Mouse (Mus musculus) induced T-regulatory cell, adult 2 months (primary cell): ENCODE data around the gene Angpt4.

Source experiments
- DNase-seq: peaks from one replicate; pipeline ENCODE4 v3.0.0-alpha.2; 2012; ENCODE audit warnings: low read depth

The Angpt4 gene

GRCm38 (mm10) chr2:151910919-151911500 is at the start of gene Angpt4:
Angpt4 (plus strand) TSS chr2:151911210.
- DNase-seq = no peak

DNA sequence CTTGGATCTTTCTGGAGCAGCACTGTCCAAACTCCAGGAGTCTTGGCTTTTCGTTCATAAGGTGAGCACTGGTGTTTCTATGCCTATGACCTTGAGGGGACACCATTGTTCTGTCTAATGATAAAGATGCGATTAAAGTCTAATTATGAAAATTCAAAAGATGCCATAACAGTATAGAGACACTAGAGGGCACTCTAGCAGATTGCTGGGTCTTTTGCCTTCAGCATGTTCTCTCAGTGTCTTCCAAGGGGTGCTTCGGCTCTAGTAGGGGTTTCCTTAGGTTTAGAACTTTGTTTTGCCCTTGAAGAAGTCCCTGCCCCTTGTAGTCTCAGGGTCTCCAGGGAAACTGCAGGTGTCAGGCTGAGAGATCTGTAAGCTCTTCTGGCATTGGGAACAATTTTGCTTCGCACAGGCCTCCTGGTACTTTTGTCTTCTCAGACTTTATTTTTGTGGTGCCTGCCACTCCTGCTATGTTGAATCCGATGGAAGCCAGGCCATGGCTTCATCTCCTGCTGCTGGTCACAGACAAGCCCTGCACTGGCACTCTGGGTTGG is 48.7 kb upstream of the Angpt4 start:
- peak; percentile 31 for DNase-seq

DNA sequence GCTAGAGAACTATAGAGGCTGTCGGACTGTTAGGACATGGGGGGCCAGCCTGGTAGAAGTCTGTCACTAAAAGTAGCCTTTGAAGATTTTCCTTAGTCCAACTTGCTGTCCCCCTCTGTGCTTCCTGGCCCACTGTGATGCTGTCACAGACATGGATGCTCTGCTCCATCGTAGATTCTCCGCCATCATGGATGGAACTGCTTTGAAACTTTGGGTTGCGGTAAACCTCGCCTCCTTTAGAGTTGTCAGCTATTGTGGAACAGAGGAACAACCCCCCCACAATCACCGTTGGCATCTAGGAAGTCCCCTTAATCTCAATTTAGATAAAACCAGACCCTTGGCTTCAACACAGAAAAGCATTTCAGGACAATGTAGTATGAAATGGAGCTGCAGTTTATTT is 46.1 kb upstream of the Angpt4 start:
- no peak for DNase-seq

GRCm38 (mm10) chr2:151866487-151866886 is 44.5 kb upstream of the Angpt4 start:
- DNase-seq = peak; percentile 46

DNA sequence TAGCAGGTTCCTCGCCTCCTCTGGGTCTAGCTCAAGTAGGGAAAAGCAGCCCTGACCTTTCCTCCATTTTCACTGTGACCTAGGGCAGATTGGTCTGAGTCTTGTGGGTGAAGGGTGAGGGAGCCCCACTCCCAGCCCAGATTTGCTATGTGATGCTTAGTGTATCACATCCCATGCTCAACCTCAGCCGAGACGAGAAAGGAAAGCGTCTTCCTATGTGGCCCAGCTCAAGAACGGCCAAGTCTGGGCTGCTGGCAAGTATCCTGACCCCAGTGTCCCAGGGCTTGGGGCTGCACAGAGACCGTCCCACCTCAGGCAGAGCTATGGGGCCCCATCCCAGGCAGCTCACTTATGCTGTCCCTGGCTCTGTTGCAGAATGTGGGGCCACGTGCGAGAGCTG is 42.8 kb upstream of the Angpt4 start:
- DNase-seq = no peak

DNA sequence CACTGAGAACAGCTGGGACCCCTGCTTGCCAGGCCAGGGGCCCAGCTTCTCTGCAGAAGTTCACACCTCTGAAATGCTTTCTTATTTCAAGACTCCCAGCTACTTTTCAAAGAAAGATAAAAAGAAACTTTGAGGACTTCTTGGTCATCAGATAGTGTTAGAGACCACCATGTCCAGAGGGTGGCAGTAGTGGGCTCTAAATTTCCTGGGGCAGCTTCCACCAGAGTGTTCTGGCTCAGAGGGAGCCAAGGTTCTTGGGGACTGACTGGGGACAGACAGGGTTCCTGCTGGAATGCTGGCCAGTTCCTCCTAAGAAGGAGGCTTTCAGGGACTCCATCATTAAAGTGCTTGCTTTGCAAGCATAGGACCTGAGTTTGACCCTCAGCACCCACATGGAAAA is 36.5 kb upstream of the Angpt4 start:
- DNase-seq = peak; percentile 12

- DNase-seq = peak; percentile 66
Observed at GRCm38 (mm10) chr2:151876012-151876485, 35.0 kb upstream of the Angpt4 start.

GRCm38 (mm10) chr2:151878645-151879044 is 32.4 kb upstream of the Angpt4 start:
- DNase-seq = no peak

DNA sequence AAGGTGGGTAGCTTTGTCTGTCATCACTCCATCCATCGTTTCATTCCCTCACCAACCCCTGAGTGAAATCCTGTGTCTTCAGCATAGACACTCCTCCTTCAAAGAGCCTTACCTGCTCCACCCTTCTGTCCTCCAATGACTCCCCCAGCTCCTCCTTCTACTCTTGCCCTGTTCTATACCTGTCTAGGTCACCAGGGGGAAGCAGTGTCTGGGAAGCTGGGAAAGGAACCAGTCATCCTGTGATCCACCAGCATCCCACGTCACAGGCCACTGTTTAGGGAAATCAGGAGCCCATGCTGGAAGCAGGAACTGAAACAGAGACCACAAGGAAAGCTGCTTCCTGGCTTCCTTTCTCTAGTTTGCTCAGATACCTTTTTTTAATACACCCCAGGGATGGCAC is 31.2 kb upstream of the Angpt4 start:
- no peak for DNase-seq

- no peak for DNase-seq
Observed at GRCm38 (mm10) chr2:151891031-151891430, 20.0 kb upstream of the Angpt4 start.

- no peak for DNase-seq
Observed at GRCm38 (mm10) chr2:151893122-151893774, 17.8 kb upstream of the Angpt4 start.

DNA sequence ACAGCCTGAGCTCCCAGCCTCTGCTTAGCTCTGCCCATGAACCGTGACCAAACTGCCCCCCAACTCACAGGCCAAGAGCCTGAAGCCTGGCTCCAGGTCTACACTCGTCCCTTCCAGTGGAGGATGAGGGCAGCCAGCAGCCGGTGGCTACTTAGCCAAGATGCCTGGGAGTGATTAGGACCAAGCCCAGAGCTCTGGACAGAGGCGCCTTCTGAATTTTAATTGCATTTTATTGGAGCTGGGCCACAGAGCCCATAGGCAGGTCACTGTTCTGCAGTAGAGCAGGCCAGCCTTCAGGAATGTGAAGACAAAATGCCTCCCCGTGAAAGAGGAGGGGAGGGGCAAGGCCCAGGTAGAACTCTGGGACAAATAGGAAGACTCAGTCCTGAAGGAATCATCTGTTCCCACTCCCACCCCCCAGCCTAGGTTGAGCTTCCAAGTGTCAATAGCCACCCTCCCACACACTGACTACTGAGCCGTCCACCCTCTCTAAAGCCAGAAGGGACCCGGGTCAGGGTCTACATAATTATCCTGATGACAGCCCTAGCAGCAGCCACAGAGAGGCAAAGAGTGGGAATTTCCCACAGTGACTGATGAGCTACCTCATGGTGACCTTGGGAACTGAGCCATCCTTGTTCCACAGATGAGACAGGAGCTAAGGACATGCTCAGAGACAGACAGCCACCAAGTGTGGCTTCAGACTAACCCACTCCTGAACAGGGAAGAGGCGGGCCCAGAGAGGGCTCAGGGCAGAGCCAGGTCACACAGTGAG is 16.6 kb upstream of the Angpt4 start:
- DNase-seq = no peak

DNA sequence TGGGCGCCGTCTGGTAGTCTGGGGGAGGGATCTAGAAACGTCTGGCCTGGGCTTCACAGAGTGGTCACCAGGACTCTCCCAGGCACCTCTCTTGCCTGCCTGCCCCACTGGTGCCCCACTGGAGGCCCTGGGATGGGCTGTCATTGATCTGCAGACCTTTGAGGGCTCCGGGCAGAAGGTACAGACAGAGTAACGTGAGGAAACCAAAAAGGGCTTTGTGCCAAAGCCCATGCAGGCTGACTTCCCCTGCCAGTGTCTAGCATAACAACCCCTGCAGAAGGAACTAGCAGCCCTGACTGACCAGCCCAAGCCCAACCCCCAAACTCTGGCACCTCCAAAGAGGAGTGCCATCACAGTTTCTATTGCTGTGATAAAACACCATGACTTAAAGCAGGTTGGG is 15.1 kb upstream of the Angpt4 start:
- no peak for DNase-seq

DNA sequence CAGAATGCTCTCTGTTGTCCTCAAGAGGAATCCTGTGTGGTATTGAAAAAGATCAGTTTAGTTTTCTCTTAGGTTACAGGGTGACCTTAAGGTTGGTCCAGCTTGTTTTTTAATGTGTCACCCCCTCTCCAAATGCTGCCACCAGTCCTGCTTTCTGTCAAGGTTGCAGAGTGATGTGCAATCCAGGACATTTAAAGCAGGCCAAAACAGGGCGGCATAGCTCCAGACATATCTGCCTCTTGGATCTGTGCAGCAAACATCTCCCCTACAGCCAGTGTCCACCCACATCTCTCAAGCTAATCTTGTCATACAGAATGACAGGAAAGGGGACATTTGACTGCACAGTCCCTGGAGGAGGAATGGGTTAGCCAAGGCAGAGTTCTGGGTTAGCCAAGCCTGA is 12.9 kb upstream of the Angpt4 start:
- DNase-seq = no peak

DNA sequence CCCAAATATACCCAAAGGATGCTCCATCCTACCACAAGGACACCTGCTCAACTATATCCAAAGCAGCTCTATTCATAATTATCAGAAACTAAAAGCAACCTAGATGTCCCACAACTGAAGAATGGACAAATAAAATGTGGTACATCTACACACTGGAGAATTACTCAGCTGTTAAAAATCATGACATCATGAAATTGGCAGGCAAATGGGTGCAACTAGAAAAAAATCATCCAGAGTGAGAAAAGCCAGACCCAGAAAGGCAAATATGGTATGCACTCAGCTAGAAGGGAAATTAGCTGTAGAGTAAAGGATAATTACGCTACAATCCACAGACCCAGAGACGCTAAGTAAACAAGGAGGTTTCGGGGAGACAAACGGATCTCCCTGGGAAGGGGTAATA is 10.2 kb upstream of the Angpt4 start:
- DNase-seq = no peak

- no peak for DNase-seq
Observed at GRCm38 (mm10) chr2:151903267-151903666, 7.7 kb upstream of the Angpt4 start.

GRCm38 (mm10) chr2:151903933-151904332 is 7.1 kb upstream of the Angpt4 start:
- DNase-seq = no peak

GRCm38 (mm10) chr2:151904636-151905035 is 6.4 kb upstream of the Angpt4 start:
- no peak for DNase-seq

GRCm38 (mm10) chr2:151907020-151907419 is 4.0 kb upstream of the Angpt4 start:
- DNase-seq = no peak

DNA sequence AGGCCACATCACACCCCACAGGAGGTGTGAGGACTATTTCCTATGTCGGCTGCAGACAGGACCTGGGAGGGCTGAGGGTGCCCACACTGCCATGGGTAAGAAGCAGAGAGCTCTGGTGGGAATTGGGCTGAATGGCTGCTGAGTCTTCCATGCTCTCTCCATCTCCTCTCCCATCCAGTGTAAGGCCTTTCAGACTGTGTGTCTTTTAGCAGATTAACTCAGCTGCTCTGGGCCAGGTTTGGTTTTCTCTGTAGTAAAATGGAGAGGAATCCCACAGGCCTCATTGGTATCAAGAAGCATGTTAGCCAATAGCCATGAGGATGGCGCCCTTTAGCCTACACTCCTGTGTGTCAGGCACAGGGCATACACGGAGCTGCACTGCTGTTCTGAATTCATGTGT is 1.6 kb upstream of the Angpt4 start:
- DNase-seq = no peak

GRCm38 (mm10) chr2:151910498-151910897 is 512 bp upstream of the Angpt4 start:
- DNase-seq = no peak

- no peak for DNase-seq
Observed at GRCm38 (mm10) chr2:151911751-151912150, 741 bp downstream of the Angpt4 start.

DNA sequence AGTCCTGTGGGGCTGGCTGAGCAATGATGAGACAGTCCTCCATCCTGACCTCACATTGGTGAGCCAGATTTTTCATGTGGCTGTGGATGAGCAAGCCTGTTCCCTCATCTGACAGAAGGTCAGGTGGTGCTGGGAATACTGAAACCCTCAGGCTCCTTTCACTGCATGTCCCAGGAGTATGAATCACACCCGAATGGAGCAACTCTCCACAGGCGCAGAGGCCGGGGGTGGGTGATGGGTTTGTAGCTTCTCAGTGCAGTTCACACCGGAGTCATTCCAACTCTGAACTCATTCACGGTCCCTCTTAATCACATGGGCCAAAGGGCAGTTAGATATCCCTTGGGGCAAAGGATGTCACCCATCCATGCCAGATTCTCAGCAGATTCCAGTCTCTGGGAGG is 3.1 kb downstream of the Angpt4 start:
- no peak for DNase-seq
